Mouse (Mus musculus): Measurements from ENCODE around the gene Ddx19a. TPM values are rescaled to one million over a fixed set of nuclear protein-coding genes. Genes with fewer than 3 reads are reported as not detected.
A peak's percentile ranks its signal among the peaks of the same experiment; 100 is the strongest.
"Not testable (repeated sequence)": the region's sequence is repeated elsewhere in the genome, so short reads cannot be mapped to it uniquely, and the experiment has no call there.

The Ddx19a gene
- polyA plus RNA-seq, 1 experiment from 2014 or later: 14.3 TPM

DNA sequence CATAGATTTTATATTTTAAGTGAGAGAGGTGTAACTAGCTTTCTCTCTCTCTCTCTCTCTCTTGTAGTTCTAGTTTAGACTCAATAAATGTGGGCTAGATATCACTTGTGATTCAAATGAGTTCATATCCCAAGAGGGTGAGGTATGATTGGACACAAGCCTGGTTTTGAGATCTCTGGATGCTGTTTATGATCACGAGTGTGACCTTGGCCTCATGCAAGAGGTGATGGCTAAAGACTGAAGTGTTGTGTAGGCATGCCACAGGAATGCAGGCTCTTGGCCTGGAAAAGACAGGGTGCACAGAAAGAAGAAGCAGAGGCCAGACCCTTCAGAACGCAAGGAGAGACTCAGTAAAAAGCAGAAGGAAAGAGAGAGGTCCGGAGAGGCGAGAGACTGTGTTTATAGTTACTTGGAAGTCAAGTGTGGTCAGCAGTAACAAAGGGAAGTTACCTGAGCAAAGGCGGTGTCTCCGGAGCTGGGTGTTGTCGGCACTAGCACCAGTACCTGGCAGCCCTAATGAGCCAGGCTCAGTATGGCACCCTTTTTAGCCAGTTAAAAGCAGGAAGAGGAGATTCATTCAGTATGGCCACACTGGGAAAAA, 53.2 kb downstream of the Ddx19a start:
- H3K4me3 ChIP-seq: no peak overlapping the region
- no peaks in the 10 kb centered on the region for H3K36me3 ChIP-seq
- H3K4me2 ChIP-seq: no peak overlapping the region
- H3K9ac ChIP-seq: no peak overlapping the region
- H3K4me1 ChIP-seq (replicated peaks): peaks cover 24% of the 10 kb centered on the region
- no peaks in the 10 kb centered on the region for H3K9me3 ChIP-seq
- H3K27ac ChIP-seq (replicated peaks): no peak overlapping the region
- ATAC-seq (ENCODE audit: low read depth): no peak
- 87% methylated on average over 7 of the region's 7 CpGs for WGBS
- H3K27me3 ChIP-seq: no peaks in the 10 kb centered on the region

DNA sequence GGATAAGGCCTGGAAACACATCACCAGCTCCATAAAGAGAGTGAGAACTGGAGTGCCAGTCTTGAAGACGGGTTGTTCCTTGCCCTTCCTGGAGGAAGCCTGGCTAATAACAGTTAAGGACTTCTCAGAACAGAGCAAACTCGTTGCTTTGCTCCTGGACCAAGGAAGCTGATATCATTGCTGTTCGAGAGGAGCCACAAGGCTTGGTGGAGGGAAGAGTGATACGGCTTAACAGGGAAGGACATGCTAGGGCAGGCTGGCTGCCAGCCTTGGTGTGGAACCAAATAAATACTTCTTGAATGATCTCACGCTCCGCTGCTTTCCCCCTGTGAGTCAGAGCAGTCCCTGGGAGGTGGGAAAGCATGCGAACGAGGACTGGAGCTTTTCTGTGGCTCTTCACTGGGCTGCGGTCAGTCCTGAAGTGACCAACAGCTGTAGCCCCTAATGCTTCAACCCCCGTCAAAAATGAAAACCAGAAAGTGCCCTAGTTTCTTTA, 56.1 kb downstream of the Ddx19a start:
- Histone ChIP-seq H3K4me3 (no peak overlapping the region), H3K4me2 (no peak overlapping the region), H3K27me3 (no peaks in the 10 kb centered on the region), H3K9ac (no peak overlapping the region), H3K9me3 (no peaks in the 10 kb centered on the region), H3K4me1 (replicated peaks) (peaks cover 19% of the 10 kb centered on the region), H3K36me3 (no peaks in the 10 kb centered on the region), H3K27ac (replicated peaks) (no peak overlapping the region)
- 54% methylated on average over 10 of the region's 10 CpGs for WGBS
- ATAC-seq (ENCODE audit: low read depth): 0 out of 2 replicates have a peak, but pooled peaks have one; percentile 19

DNA sequence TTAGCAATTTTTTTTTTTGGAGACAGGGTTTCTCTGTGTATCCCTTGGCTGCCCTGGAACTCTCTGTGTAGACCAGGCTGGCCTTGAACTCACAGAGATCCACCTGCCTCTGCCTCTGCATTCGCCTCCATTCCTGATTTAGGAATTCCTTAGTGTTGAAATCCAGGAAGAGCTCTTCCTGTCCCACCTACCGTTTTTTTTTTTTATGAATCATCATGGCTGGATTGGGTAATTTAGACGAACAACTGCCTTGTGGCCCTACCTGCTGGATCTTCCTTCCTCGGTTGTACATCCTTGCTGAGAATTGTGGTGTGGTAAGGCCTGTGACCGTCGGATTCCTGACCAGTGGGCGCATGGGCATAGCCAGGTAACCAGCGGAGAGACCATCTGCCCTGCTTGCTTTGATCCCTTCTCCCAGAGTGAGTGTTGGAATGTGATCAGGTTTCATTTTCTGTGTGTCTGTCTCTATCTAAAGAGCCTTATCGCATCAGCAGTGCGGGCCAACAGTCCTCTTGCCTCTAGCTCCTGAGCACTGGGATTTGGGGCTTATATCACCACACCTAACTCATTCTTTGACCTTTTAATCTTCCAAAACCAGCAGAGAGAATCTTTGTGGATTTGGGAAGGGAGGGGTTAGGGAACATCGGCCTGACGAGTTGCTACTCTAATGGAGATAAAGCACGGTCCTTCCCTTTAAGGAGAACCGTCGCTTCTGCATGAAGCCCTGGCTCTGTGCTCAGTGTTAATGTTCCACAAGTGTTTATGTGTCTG, 56.7 kb downstream of the Ddx19a start:
- no peak overlapping the region for H3K27ac ChIP-seq (replicated peaks)
- no peaks in the 10 kb centered on the region for H3K27me3 ChIP-seq
- H3K9me3 ChIP-seq: no peaks in the 10 kb centered on the region
- ATAC-seq (ENCODE audit: low read depth): no peak
- no peak overlapping the region for H3K9ac ChIP-seq
- H3K4me3 ChIP-seq: no peak overlapping the region
- H3K36me3 ChIP-seq: no peaks in the 10 kb centered on the region
- no peak overlapping the region for H3K4me2 ChIP-seq
- 92% methylated on average over 15 of the region's 15 CpGs for WGBS
- H3K4me1 ChIP-seq (replicated peaks): peaks cover 19% of the 10 kb centered on the region

DNA sequence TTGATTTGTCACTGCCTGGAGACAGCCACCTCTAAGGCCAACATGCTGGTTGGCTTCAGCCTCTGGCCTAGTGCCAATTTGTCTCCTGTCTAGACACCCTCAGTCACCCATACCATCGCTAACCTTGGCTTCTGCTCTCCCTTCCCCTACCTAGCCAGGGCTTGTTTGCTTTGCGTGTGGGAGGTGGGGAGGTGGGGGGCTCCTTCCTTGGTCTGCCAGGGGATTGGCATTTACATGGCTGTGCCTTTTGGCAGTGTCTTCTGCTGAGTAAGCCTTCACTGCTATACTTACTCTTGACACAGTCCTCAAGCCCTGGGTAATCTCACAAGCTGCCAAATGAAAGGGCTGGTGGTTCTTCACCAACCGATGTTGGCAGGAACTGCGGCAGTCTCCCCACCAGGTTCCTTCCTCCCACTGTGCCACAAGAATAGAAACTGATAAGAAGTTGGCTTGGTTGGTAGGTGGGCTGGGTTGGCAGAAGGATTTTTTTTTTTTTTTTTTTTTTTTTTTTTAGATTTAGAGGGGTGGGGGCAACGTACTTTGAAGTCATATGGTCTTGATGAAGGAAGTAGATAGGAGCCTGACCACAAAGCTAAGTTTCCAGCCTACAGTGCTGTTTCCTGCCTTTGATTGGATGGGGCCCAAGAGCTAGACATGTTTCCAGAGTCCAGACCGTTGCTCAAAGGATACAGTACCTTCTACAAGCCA, 58.6 kb downstream of the Ddx19a start:
- no peak for ATAC-seq (ENCODE audit: low read depth)
- Histone ChIP-seq H3K4me3 (no peak overlapping the region), H3K4me2 (no peak overlapping the region), H3K36me3 (no peaks in the 10 kb centered on the region), H3K9me3 (no peaks in the 10 kb centered on the region), H3K27ac (replicated peaks) (no peak overlapping the region), H3K9ac (no peak overlapping the region), H3K4me1 (replicated peaks) (peaks cover 19% of the 10 kb centered on the region), H3K27me3 (no peaks in the 10 kb centered on the region)
- 81% methylated on average over 6 of the region's 6 CpGs for WGBS

DNA sequence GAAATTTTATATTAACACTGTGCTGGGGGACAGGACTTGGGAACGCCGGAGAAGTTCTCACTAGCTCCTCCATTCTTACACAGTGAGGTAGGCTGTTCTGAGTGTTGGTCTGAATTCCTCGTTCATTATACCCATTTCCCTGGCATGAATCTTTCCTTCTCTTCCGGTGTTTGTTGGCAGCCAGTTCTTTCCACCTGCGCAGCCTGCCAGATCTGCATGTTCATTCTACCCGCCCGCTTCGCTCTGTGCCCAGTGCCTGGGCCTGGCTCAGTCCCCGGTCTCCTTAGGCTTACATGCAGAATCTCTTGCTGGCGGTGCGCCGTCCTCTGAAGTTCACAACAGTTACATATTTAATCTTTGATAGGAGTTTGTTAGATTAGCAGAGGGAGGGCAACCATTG, 61.4 kb downstream of the Ddx19a start:
- ATAC-seq (ENCODE audit: low read depth): no peak
- Histone ChIP-seq H3K4me1 (replicated peaks) (peaks cover 5% of the 10 kb centered on the region), H3K27ac (replicated peaks) (no peak overlapping the region), H3K4me2 (no peak overlapping the region), H3K9me3 (no peaks in the 10 kb centered on the region), H3K27me3 (no peaks in the 10 kb centered on the region), H3K36me3 (no peaks in the 10 kb centered on the region), H3K9ac (no peak overlapping the region), H3K4me3 (no peak overlapping the region)
- WGBS: 96% methylated on average over 12 of the region's 12 CpGs

DNA sequence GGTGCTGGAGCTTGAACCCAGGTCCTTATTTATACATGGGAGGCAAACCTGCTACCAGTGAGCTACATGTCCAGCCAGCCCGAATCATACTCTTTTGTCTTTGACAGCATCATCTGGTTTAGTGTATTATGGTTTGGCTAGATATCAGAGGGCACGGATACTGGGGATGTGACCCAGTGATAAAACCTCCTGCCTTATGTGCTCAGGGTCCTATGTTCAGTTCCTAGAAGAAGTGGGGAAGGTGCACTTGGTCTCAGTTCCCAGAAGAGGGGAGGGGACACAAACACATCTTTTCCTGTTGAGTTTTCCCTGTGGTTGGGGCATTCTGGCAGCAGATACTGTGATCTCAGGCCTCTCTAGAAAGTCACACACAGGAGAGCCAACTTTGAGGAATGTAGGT, 64.3 kb downstream of the Ddx19a start:
- Histone ChIP-seq H3K36me3 (peaks cover 3% of the 10 kb centered on the region; the same call in 1 of the 2 replicates), H3K4me3 (no peak overlapping the region), H3K9ac (no peak overlapping the region), H3K9me3 (no peaks in the 10 kb centered on the region), H3K4me1 (replicated peaks) (peaks cover 13% of the 10 kb centered on the region), H3K27me3 (no peaks in the 10 kb centered on the region), H3K27ac (replicated peaks) (no peak overlapping the region), H3K4me2 (no peak overlapping the region)
- no peak for ATAC-seq (ENCODE audit: low read depth)
- 96% methylated on average over 2 of the region's 2 CpGs for WGBS

DNA sequence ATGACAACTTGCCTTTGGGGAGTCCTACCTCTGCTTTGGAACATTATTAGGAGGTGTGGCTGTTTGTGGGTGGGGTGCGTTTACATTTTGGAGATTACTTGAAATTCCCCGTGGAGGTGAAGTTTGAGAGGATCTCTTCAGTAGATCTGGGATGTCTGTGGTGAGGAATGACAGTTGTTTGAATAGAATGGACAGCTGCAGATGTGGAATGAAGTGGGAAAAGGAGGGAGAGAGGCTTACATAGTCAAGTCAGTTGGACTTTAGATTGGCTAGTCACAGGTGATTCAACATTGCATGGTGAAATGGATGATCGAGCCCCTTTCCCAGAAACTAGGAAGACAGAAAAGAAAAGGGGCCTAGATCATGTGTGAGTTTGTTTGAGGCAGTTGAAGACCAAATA, 65.2 kb downstream of the Ddx19a start:
- peaks cover 3% of the 10 kb centered on the region; the same call in 1 of the 2 replicates for H3K36me3 ChIP-seq
- no peak overlapping the region for H3K9ac ChIP-seq
- peaks cover 14% of the 10 kb centered on the region for H3K4me1 ChIP-seq (replicated peaks)
- no peak for ATAC-seq (ENCODE audit: low read depth)
- H3K9me3 ChIP-seq: no peaks in the 10 kb centered on the region
- H3K27ac ChIP-seq (replicated peaks): no peak overlapping the region
- H3K27me3 ChIP-seq: no peaks in the 10 kb centered on the region
- no peak overlapping the region for H3K4me2 ChIP-seq
- H3K4me3 ChIP-seq: no peak overlapping the region
- 89% methylated on average over 3 of the region's 3 CpGs for WGBS

DNA sequence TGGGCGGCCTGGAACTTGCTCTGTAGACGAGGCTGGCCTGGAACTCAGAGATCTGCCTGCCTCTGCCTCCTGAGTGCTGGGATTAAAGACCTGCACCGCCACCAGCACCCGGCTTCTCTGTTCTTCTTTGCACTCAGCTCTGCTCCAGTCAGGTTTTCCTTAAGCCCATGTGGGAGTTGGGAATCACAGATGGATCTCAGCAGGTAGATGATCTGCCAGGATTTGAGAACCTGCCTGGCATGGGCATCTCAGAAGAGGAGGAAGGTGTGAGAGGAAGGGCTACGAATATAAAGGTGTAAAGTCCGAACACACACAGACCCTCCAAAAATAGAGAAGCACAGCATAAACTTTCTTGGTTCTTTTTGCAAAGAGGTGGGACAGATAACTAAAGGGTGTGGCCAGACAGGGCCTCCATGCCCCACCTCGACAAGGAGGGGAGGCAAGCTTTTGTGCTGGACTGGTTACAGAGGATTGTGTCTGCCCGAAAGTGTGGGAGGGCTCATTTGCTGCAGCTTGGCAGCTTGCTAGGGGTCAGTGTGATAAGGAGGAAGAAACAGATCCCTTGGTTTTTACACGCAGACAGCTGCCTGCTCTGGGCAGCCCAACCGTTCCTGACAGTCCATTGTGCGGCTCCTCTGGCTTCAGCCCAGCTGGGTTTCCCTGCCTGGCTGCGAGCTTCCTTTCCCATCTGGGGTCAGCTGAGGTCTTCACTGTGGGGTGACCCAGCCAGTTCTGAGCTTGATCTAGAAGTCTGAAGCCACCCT, 66.2 kb downstream of the Ddx19a start:
- Histone ChIP-seq H3K27ac (replicated peaks) (no peak overlapping the region), H3K9me3 (no peaks in the 10 kb centered on the region), H3K9ac (no peak overlapping the region), H3K4me2 (no peak overlapping the region), H3K4me3 (no peak overlapping the region), H3K27me3 (no peaks in the 10 kb centered on the region), H3K4me1 (replicated peaks) (peaks cover 20% of the 10 kb centered on the region), H3K36me3 (peaks cover 3% of the 10 kb centered on the region; the same call in 1 of the 2 replicates)
- WGBS: 82% methylated on average over 12 of the region's 12 CpGs
- ATAC-seq (ENCODE audit: low read depth): no peak

DNA sequence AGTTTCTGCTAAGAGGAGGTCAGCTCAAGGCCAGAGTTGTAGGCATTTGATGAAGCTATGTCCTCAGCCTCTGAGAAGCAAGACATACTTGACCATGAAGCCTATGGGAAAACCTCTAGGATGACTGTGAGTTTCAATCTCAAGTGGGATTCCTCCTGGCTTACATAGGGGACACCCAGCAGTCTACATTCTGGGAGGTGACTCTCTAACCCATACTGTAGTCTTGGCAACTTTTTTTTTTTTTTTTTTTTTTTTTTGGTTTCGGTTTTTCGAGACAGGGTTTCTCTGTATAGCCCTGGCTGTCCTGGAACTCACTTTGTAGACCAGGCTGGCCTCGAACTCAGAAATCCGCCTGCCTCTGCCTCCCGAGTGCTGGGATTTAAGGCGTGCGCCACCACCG, 67.9 kb downstream of the Ddx19a start:
- WGBS: 87% methylated on average over 8 of the region's 8 CpGs
- Histone ChIP-seq H3K27ac (replicated peaks) (0 out of 2 replicates have a peak overlapping the region, but pooled peaks have one; percentile 9), H3K4me1 (replicated peaks) (peaks cover 26% of the 10 kb centered on the region)
- H3K9me3 ChIP-seq; H3K36me3 ChIP-seq; H3K9ac ChIP-seq; ATAC-seq (ENCODE audit: low read depth); H3K4me2 ChIP-seq; H3K4me3 ChIP-seq; H3K27me3 ChIP-seq: not testable (repeated sequence)

DNA sequence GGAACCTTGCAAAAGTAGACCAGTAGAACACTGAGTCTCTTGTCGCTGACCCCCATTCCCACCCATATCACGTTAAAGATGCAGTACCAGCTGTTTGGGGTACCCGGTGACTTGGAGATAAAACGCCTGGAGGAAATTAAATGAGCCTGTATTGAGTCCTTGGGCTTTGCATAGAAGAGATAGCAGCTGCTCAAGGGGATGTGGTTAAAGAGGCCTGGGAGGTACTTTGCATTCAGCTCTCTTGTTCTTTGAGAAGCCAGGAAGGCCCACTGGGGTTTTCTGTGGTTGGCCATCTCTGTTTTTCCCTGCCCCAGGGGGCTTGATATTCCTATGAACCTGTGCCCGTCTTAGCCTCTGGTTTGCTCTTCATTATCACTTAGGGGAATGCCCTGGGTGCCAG, 68.5 kb downstream of the Ddx19a start:
- peaks cover 26% of the 10 kb centered on the region for H3K4me1 ChIP-seq (replicated peaks)
- ATAC-seq (ENCODE audit: low read depth): no peak

DNA sequence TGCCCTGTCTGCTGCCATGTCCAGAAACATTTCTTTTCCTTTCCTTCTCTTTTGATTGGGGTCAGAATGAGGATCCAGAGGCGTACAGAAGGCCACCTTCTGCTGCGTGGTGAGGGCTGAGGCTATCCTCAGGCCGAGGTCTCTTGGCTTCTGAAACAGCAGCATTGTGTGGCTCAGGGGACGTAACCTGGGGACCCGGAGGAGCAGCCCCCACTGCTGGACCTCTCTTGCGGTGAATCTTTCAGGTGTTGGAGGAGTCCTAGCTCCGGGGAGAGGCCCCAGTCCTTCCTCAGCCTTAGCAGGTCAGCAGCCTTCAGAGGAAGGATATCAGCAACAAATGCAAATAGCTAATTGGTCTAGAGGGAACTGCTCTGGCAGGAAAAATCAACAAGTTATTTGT, 69.2 kb downstream of the Ddx19a start:
- peaks cover 30% of the 10 kb centered on the region for H3K4me1 ChIP-seq (replicated peaks)
- no peak overlapping the region for H3K4me3 ChIP-seq
- H3K4me2 ChIP-seq: no peak overlapping the region
- no peaks in the 10 kb centered on the region for H3K9me3 ChIP-seq
- no peak overlapping the region for H3K9ac ChIP-seq
- no peaks in the 10 kb centered on the region for H3K27me3 ChIP-seq
- no peak for ATAC-seq (ENCODE audit: low read depth)
- H3K27ac ChIP-seq (replicated peaks): no peak overlapping the region
- 84% methylated on average over 7 of the region's 7 CpGs for WGBS
- H3K36me3 ChIP-seq: peaks cover 3% of the 10 kb centered on the region; the same call in 1 of the 2 replicates

More for the DNA sequence above, 68.5 kb downstream of the Ddx19a start:
- peak overlapping the region; percentile 9; the same call in 1 of the 2 replicates for H3K27ac ChIP-seq (replicated peaks)
- WGBS: 62% methylated on average over 5 of the region's 5 CpGs
- H3K9me3 ChIP-seq: no peaks in the 10 kb centered on the region
- no peak overlapping the region for H3K4me3 ChIP-seq
- no peaks in the 10 kb centered on the region for H3K27me3 ChIP-seq
- H3K36me3 ChIP-seq: peaks cover 3% of the 10 kb centered on the region; the same call in 1 of the 2 replicates
- H3K9ac ChIP-seq: no peak overlapping the region
- no peak overlapping the region for H3K4me2 ChIP-seq
